Mouse (Mus musculus): ENCODE results near the gene Rxfp4. TPM values are rescaled to one million over a fixed set of nuclear protein-coding genes. Genes with fewer than 3 reads are reported as not detected.

Rxfp4 gene
- polyA plus RNA-seq, 1 experiment from 2014 or later: not detected

DNA sequence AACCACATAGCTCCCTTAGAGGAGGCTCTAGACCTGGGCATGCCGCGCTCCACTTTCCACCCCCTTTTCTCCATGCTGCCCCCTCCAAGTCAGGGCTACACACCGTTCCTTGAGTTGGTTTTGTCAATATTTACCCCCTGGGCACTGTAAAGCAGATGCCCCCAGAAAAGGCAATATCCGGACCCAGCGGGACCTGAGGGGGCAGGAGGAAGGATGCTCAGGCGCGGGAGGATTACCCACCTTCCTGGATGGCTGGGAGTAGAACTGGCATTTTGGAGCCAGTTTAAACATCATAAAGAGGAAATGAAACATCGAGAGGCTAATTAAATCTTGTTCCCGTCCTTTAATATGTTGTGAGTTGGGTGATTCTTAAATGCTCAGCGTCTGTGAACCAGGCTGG, 3.8 kb downstream of the Rxfp4 start:
- WGBS: 84% methylated on average over 10 of the region's 10 CpGs
- H3K4me3 ChIP-seq: no peak overlapping the region

GRCm38 (mm10) chr3:88648452-88649168, 4.3 kb downstream of the Rxfp4 start:
- Histone ChIP-seq H3K4me3 (no peak overlapping the region), H3K9ac (no peak overlapping the region), H3K36me3 (ENCODE audit: poor library complexity, severe bottlenecking) (peaks cover 56% of the 10 kb centered on the region), H3K27me3 (no peaks in the 10 kb centered on the region), H3K4me2 (no peak overlapping the region), H3K4me1 (no peaks in the 10 kb centered on the region), H3K27ac (peak overlapping the region; percentile 63; the same call in 1 of the 2 replicates), H3K9me3 (replicated peaks) (no peaks in the 10 kb centered on the region)
- 91% methylated on average over 12 of the region's 12 CpGs for WGBS
- no peak for ATAC-seq

More for the DNA sequence above, 3.8 kb downstream of the Rxfp4 start:
- Histone ChIP-seq H3K4me2 (no peak overlapping the region), H3K9ac (no peak overlapping the region), H3K27me3 (no peaks in the 10 kb centered on the region), H3K27ac (no peak overlapping the region), H3K36me3 (ENCODE audit: poor library complexity, severe bottlenecking) (peaks cover 51% of the 10 kb centered on the region), H3K9me3 (replicated peaks) (no peaks in the 10 kb centered on the region), H3K4me1 (no peaks in the 10 kb centered on the region)
- no peak for ATAC-seq

DNA sequence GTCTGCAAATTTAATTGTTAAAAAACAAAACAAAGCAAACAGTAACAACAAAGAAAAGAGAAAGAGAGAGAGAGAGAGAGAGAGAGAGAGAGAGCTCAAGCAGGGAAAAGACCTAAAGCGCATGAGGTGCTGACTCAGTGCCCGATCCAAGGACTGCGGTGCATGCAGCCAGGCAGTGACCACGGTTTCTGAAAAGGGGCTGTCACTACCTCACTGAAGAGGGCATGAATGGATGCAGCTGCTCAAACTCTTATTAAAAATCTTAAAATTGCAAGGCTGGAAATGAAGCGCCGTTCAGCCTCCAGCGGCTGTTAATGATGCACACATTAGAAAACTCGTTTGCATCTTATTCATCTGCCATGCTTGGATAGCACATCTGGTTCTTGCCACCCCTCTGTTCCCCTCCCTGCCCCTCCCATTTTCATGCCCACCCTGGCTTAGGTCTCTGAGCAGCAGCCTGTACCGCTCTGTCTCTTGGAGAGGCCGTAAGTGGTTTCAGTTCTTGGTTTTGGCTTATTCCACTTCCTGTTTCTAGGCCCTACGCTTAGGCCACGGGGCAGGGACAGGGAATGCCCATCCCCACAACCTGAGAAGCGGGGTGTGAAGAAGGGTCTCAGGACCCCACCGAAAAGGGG, 5.0 kb downstream of the Rxfp4 start:
- Histone ChIP-seq H3K9ac (no peak overlapping the region), H3K4me3 (no peak overlapping the region), H3K27me3 (no peaks in the 10 kb centered on the region), H3K27ac (peak overlapping the region; percentile 63), H3K36me3 (ENCODE audit: poor library complexity, severe bottlenecking) (peaks cover 64% of the 10 kb centered on the region), H3K4me2 (no peak overlapping the region), H3K9me3 (replicated peaks) (no peaks in the 10 kb centered on the region), H3K4me1 (no peaks in the 10 kb centered on the region)
- peak; percentile 52; the same call in 1 of the 2 replicates for ATAC-seq
- WGBS: 85% methylated on average over 14 of the region's 14 CpGs

DNA sequence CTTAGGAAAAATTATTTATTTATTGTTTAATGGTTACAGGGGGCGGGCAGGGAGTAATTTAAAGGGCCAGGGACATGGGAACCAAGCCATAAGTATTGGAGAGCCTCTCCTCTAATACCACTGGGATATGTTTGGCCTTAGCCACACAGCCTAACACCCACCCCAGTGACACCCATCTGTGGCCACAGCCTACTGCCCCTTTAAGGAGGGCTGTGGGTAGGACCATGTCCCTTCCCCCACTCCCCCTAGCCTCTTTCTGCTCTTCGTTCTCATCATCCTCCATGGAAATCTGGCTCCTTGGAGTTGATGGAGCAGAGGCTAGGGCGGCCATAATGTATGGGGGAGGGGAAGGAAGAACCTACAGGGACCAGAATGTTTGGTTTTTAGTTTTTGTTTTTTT, 5.9 kb downstream of the Rxfp4 start:
- Histone ChIP-seq H3K27ac (0 out of 2 replicates have a peak overlapping the region, but pooled peaks have one; percentile 63), H3K9me3 (replicated peaks) (no peaks in the 10 kb centered on the region), H3K4me3 (no peak overlapping the region), H3K27me3 (no peaks in the 10 kb centered on the region), H3K9ac (no peak overlapping the region), H3K36me3 (ENCODE audit: poor library complexity, severe bottlenecking) (peaks cover 72% of the 10 kb centered on the region), H3K4me1 (no peaks in the 10 kb centered on the region), H3K4me2 (no peak overlapping the region)
- WGBS: 91% methylated on average over 3 of the region's 3 CpGs
- no peak for ATAC-seq

- H3K27me3 ChIP-seq: no peaks in the 10 kb centered on the region
- no peak for ATAC-seq
- H3K36me3 ChIP-seq (ENCODE audit: poor library complexity, severe bottlenecking): peaks cover 77% of the 10 kb centered on the region
- no peaks in the 10 kb centered on the region for H3K9me3 ChIP-seq (replicated peaks)
- WGBS: 85% methylated on average over 6 of the region's 6 CpGs
- H3K27ac ChIP-seq: no peak overlapping the region
- no peaks in the 10 kb centered on the region for H3K4me1 ChIP-seq
- no peak overlapping the region for H3K4me3 ChIP-seq
- no peak overlapping the region for H3K9ac ChIP-seq
- no peak overlapping the region for H3K4me2 ChIP-seq
These were observed 6.4 kb downstream of the Rxfp4 start for GRCm38 (mm10) chr3:88646426-88646995.

DNA sequence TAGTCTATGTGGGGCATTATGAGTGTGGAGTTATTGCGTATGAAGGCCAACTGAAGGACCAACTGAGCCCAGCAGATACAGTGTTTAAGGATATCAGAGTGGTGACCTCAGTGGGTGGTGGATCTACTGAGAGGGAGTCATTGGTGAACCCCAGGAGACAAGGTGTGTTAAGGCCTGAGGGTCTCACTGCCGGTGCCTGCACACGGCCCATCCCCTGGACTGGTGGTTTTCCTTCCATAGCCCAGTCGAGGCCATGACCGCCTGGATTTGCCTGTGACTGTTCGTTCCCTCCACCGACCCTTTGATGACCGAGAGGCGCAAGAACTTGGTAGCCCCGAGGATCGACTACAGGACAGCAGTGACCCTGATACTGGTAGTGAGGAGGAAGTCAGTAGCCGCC, 7.0 kb downstream of the Rxfp4 start:
- no peak overlapping the region for H3K27ac ChIP-seq
- WGBS: 94% methylated on average over 12 of the region's 12 CpGs
- H3K36me3 ChIP-seq (ENCODE audit: poor library complexity, severe bottlenecking): peaks cover 82% of the 10 kb centered on the region
- ATAC-seq: no peak
- no peaks in the 10 kb centered on the region for H3K9me3 ChIP-seq (replicated peaks)
- H3K4me1 ChIP-seq: no peaks in the 10 kb centered on the region
- no peak overlapping the region for H3K4me2 ChIP-seq
- no peak overlapping the region for H3K9ac ChIP-seq
- H3K27me3 ChIP-seq: no peaks in the 10 kb centered on the region
- no peak overlapping the region for H3K4me3 ChIP-seq

- Histone ChIP-seq H3K9me3 (replicated peaks) (no peaks in the 10 kb centered on the region), H3K36me3 (ENCODE audit: poor library complexity, severe bottlenecking) (peaks cover 98% of the 10 kb centered on the region), H3K4me1 (no peaks in the 10 kb centered on the region), H3K4me3 (no peak overlapping the region), H3K9ac (no peak overlapping the region), H3K4me2 (no peak overlapping the region), H3K27me3 (no peaks in the 10 kb centered on the region), H3K27ac (no peak overlapping the region)
- ATAC-seq: no peak
- WGBS: 89% methylated on average over 5 of the region's 5 CpGs
These were observed 9.9 kb downstream of the Rxfp4 start for GRCm38 (mm10) chr3:88643078-88643477.

DNA sequence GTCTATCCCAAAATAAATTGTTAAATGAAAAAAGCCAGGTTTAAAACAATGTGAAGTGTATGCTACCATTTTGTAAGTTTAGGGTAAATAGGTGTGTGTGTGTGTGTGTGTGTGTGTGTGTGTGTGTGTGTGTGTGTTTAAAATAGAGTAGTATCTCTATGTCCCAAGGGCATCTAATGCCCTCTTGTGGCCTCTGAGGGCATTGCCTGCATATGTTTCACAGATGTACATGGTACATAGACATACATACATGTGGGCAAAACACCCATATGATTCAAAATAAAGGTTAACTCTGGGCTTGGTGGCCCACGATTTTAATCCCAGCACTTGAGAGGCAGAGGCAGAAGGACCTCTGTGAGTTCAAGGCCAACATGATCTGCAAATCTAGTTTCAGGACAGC, 12.3 kb downstream of the Rxfp4 start:
- 81% methylated on average over 1 of the region's 1 CpGs for WGBS
- no peak overlapping the region for H3K9ac ChIP-seq
- no peak overlapping the region for H3K4me3 ChIP-seq

GRCm38 (mm10) chr3:88639239-88639638, 13.7 kb downstream of the Rxfp4 start:
- H3K27ac ChIP-seq: no peak overlapping the region
- no peak overlapping the region for H3K9ac ChIP-seq
- H3K4me2 ChIP-seq: no peak overlapping the region
- no peak overlapping the region for H3K4me3 ChIP-seq
- 96% methylated on average over 12 of the region's 12 CpGs for WGBS
- peaks cover 97% of the 10 kb centered on the region for H3K36me3 ChIP-seq (ENCODE audit: poor library complexity, severe bottlenecking)
- H3K27me3 ChIP-seq: no peaks in the 10 kb centered on the region
- ATAC-seq: no peak
- no peaks in the 10 kb centered on the region for H3K4me1 ChIP-seq
- H3K9me3 ChIP-seq (replicated peaks): no peaks in the 10 kb centered on the region

More for the DNA sequence above, 12.3 kb downstream of the Rxfp4 start:
- Histone ChIP-seq H3K4me1 (no peaks in the 10 kb centered on the region), H3K9me3 (replicated peaks) (no peaks in the 10 kb centered on the region), H3K27me3 (no peaks in the 10 kb centered on the region), H3K27ac (no peak overlapping the region), H3K36me3 (ENCODE audit: poor library complexity, severe bottlenecking) (peaks cover 97% of the 10 kb centered on the region), H3K4me2 (no peak overlapping the region)
- peak; percentile 44; the same call in 1 of the 2 replicates for ATAC-seq

GRCm38 (mm10) chr3:88637134-88637533, 15.8 kb downstream of the Rxfp4 start:
- H3K27ac ChIP-seq: no peak overlapping the region
- ATAC-seq: no peak
- H3K4me3 ChIP-seq: no peak overlapping the region
- H3K36me3 ChIP-seq (ENCODE audit: poor library complexity, severe bottlenecking): peaks cover 97% of the 10 kb centered on the region
- no peaks in the 10 kb centered on the region for H3K4me1 ChIP-seq
- H3K27me3 ChIP-seq: no peaks in the 10 kb centered on the region
- H3K9me3 ChIP-seq (replicated peaks): no peaks in the 10 kb centered on the region
- WGBS: 95% methylated on average over 5 of the region's 5 CpGs
- H3K4me2 ChIP-seq: no peak overlapping the region
- H3K9ac ChIP-seq: no peak overlapping the region

DNA sequence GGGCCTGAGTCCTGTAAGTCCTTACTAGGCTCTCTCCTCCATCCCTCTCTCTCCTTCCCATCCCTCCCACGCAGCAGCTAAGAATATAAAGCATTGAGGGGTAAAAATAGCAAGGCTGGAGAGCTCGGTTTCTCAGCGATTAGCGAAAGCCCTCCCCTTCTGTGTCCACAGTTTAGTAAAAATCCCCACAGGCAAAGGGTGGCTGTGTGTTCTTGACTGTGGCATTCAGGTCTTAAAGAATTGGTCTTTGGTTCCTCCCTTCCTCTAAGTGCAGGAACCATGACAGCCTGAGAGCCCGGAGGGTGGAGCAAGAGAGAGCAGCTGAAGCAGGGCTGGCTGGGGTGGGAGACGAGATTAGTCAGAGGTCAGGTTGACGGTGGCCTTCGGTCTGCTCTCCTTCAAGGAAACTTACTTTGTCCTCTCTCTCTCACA, 16.4 kb downstream of the Rxfp4 start:
- H3K4me2 ChIP-seq: no peak overlapping the region
- H3K9ac ChIP-seq: no peak overlapping the region
- no peak overlapping the region for H3K27ac ChIP-seq
- H3K36me3 ChIP-seq (ENCODE audit: poor library complexity, severe bottlenecking): peaks cover 97% of the 10 kb centered on the region
- H3K27me3 ChIP-seq: no peaks in the 10 kb centered on the region
- H3K4me3 ChIP-seq: no peak overlapping the region
- no peak for ATAC-seq
- no peaks in the 10 kb centered on the region for H3K9me3 ChIP-seq (replicated peaks)
- WGBS: 90% methylated on average over 8 of the region's 8 CpGs
- H3K4me1 ChIP-seq: no peaks in the 10 kb centered on the region

DNA sequence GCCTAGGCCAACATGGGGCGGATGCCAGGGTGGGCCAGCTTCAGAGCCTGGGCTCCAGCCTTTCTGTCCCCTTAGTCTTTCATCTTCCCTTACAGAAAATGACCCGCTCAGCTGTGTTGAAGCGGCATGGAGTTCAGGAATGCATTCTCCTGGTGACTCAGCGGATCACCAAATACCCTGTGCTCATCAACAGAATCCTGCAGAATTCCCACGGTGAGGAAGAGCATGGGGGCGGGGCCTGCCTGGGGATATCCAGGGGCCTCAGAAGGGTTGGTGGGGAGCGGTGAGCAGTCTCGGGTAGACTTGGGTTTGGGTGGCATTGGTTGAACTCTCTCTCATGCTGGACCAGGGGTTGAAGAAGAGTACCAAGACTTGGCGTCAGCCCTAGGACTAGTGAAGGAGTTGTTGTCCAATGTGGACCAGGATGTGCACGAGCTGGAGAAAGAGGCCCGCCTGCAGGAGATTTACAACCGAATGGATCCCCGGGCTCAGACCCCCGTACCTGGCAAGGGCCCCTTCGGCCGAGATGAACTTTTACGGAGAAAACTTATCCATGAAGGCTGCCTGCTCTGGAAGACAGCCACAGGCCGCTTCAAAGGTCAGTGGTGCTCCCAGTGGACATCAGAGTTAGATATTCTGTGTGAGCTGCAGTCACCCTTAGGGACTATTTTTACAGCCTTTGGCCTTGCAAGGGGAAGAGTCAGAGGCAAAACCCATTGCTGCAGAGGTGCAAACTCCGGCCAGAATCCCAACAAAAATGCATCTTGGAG, 17.3 kb downstream of the Rxfp4 start:
- ATAC-seq: no peak
- no peaks in the 10 kb centered on the region for H3K27me3 ChIP-seq

More for the DNA sequence above, 17.3 kb downstream of the Rxfp4 start:
- peaks cover 98% of the 10 kb centered on the region for H3K36me3 ChIP-seq (ENCODE audit: poor library complexity, severe bottlenecking)
- H3K9ac ChIP-seq: no peak overlapping the region
- H3K9me3 ChIP-seq (replicated peaks): no peaks in the 10 kb centered on the region
- H3K27ac ChIP-seq: no peak overlapping the region
- 92% methylated on average over 19 of the region's 19 CpGs for WGBS
- peaks cover 6% of the 10 kb centered on the region; the same call in 1 of the 2 replicates for H3K4me1 ChIP-seq
- H3K4me3 ChIP-seq: no peak overlapping the region
- no peak overlapping the region for H3K4me2 ChIP-seq

All from forebrain, embryonic 13.5 days (tissue).